Mouse (Mus musculus) ovary, adult 10 weeks (tissue): Measurements from ENCODE around the gene Cryzl1. TPM values are rescaled to one million over a fixed set of nuclear protein-coding genes. Genes with fewer than 3 reads are reported as not detected.

ENCODE experiments used
- polyA plus RNA-seq: library from polyadenylated mRNA; stranded (reverse); fragments of 350-450 nt; fragmentation: Illumina TruSeq; extraction: RNeasy Lipid Tissue Mini Kit (QIAGEN cat#74804); gene quantifications from one replicate; pipeline ENCODE4 v1.2.3, GENCODE M21; 2014

Gene Cryzl1
- polyA plus RNA-seq, result 120 TPM

DNA sequence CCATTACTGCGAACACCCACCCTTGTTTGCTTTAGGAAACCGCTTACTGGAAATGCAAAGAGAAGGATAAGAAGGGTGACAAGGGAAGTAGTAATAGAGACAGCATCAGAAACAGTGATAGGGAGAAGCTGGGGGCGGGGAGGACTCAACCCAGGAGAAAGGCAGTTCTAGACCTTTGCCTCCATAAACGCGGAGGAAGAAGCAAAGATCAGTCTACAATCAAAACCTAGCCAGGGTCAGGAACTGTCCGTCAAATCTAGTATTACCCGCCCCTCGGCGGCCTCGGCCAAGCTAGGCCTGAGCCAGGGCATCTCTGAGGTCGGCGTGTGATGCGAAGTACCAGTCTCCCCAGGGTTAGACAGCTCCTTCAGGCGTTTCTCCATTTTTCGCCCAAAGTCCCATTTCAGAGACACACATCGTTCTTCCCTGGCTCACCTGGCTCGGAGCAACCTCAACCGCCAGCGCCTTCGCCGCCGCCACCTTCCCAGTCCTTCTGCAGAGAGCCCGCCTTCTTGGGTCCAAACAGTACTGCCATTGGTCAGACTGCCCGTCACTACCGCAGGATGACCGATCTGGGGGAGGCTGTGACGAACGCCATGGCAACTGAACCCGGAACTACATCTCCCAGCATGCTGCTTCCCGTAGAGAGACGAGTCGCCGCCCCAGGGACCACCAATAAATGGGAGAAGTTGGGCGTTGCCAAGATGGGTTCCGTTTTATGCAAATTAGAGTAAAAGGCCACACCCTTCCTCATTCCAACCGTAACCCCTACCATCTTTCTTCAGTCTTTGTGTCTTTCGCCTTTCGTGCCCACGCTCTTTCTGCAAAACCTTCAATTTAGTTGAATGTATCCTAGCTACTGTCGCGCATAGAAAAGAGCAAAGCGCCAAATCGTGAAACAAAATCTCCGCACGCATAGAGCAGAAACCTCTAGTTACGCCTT lies at the start of gene Cryzl1:
Gene Cryzl1 (minus strand): TSS at position 853 of the 943 bp plus-strand sequence.

DNA sequence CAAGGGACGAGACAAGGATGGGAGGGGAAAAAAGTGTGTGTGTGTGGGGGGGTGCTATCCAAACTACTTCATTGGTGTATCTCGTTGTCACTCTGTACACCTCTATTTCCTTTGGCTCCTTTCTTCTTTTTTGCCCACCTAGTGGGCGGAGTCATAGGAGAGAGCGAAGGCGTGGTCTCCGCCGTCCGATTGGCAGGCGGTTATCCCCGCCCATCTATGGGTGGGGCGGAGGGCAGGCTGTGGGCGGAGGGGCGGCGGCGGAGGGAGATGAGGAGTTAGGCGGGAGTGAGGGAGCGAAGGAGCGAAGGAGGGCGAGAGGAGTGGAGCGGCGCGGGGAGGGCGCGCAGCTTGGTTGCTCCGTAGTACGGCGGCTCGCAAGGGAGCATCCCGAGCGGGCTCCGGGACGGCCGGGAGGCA lies 299 bp upstream of the Cryzl1 start, which contains the start of gene Itsn1:
Gene Itsn1 (plus strand): TSS at position 216 of the 417 bp plus-strand sequence.

DNA sequence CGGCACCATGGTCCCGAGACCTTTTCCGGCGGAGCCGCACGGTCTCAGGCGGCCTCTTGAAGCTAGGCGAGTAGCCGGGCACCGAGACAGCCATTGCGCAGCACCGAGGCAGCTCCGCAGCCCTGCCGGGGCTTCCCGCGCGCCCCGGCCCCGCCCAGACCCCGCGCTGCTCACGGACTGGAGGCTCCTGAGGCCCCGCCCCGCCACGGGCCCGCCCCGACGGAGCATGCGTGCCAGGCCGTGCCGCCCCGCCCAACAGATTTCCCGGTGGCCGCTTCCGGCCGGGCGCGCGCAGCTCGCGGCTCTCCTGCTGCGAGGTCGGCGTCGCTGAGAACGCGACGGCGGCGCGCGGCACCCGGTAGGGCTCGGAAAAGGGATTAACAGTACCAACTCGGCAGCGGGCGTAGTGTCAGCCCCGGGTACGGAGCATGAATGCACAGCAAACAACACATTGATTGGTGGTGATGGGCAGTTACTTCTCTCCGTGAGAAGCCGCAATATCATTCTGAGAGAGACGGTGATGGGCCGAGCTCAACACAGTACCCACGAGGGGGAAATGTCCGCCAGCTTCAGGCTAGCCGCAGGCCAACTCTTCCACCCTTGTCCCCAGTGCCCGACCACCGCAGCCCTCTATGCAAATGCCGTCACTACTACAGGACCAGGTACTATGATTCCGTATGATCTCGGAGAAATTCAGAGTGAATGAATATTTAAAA lies 40.0 kb downstream of the Cryzl1 start, which contains the start of gene Donson:
Gene Donson (minus strand): TSS at position 152 of the 716 bp plus-strand sequence.

DNA sequence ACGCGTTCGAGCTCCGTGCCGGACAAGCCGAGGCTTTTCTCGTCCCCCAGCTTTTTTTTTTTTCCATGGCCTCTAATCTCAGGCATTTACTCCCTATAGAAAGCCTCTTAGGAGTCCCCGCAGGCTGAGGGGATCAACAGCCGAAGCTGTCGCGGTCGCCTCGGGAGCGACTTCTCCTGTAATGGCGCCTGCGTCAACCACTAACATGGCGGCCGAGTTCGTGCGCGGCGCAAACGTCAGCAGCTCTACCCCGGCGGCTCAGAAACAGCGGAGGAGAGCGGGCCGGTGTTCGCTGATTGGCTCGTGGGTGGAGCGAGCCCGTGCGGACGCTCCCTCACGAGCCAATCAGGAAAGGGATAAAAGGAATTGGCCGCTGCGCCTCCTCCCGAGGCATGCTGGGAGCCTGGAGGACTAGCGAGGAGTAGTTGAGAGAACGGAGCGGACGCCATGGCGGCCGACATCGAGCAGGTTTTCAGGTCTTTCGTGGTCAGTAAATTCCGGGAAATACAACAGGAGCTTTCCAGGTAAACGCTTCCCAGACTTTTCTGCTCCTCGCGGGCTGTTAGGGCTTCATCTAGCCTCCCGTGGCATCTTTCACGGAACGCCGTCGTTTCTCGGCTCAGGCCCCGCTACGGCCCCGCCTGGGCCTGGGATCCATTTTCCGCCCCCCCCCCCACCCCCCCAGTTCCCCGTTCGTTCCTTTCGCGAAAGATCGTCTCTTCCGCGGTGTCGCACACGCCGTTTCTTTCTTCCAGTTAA lies 81.1 kb downstream of the Cryzl1 start, which contains the start of gene Son:
Gene Son (plus strand): TSS at position 46 of the 759 bp plus-strand sequence.

DNA sequence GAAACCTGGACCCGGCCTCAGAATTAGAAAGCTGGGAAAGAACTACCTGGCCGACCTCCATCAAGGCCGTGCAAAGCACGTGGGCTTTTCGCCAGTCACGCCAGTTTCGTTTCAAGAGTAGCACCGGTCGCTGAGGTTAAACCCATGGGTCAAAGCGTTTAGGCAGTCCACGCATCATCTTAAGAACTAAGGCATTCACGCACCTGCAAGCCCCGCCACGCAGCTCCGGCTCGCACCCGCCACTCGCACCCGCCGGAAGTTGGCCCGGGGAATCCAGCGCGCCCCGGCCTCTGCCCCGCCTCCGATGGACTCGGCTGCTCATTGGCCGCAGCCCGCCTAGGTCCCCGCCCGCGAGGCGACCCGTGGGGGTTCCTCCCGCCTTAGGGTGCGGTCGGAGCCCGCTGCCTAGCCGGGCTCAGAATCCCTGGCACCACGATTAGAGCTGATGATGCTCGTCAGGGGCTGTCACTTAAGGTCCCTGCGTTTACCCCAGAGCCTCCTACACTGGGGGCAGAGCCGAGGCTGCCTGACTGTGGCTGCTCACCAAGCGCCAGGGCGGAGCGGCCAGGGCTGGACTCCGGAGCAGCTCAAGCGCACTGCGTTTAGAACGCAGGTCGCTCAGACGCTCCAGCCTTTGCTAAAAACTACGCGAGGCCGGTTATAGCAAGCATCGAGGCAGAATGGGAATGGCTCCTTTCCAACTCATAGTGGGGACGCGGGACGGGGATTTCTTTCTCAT lies 81.9 kb downstream of the Cryzl1 start, which contains the start of gene Gart:
Gene Gart (minus strand): TSS at position 272 of the 739 bp plus-strand sequence.

Other genes starting within 250 kb of the Cryzl1 start
- 209 TPM for gene Ifnar1, start 243.7 kb downstream of the Cryzl1 start, polyA plus RNA-seq
- 37.8 TPM for gene Ifngr2, start 181.9 kb downstream of the Cryzl1 start, polyA plus RNA-seq
- 61.8 TPM for gene Tmem50b, start 131.2 kb downstream of the Cryzl1 start, polyA plus RNA-seq
- gene Dnajc28, start 109.9 kb downstream of the Cryzl1 start, polyA plus RNA-seq, result 20.7 TPM
- 26.3 TPM for gene Gart, start 82.0 kb downstream of the Cryzl1 start, polyA plus RNA-seq
- 456 TPM for gene Son, start 81.5 kb downstream of the Cryzl1 start, polyA plus RNA-seq
- 12.1 TPM for gene Donson, start 40.2 kb downstream of the Cryzl1 start, polyA plus RNA-seq
- gene Itsn1, start 306 bp upstream of the Cryzl1 start, polyA plus RNA-seq, result 73.5 TPM